Mouse (Mus musculus): ENCODE measurements around the gene Rai14. TPM values are rescaled to one million over a fixed set of nuclear protein-coding genes. Genes with fewer than 3 reads are reported as not detected.
A peak's percentile ranks its signal among the peaks of the same experiment; 100 is the strongest.

Rai14 gene
- polyA plus RNA-seq, 1 experiment from 2014 or later = 10.9 TPM

GRCm38 (mm10) chr15:10640721-10641120, 73.7 kb downstream of the Rai14 start:
- no peak overlapping the region for H3K9ac ChIP-seq
- H3K4me3 ChIP-seq = no peak overlapping the region
- H3K4me1 ChIP-seq (replicated peaks) = no peaks in the 10 kb centered on the region; the same call in none of the 2 replicates
- no peaks in the 10 kb centered on the region for H3K9me3 ChIP-seq
- no peak for ATAC-seq (ENCODE audit: low FRiP score, low read depth)
- H3K27ac ChIP-seq (replicated peaks) = no peak overlapping the region
- H3K4me2 ChIP-seq = no peak overlapping the region
- no peaks in the 10 kb centered on the region for H3K36me3 ChIP-seq
- 86% methylated on average over 3 of the region's 3 CpGs for WGBS
- no peaks in the 10 kb centered on the region for H3K27me3 ChIP-seq

GRCm38 (mm10) chr15:10637251-10637793, 77.1 kb downstream of the Rai14 start:
- Histone ChIP-seq H3K4me2 (no peak overlapping the region), H3K27ac (replicated peaks) (no peak overlapping the region), H3K36me3 (no peaks in the 10 kb centered on the region), H3K27me3 (no peaks in the 10 kb centered on the region), H3K9ac (no peak overlapping the region), H3K4me1 (replicated peaks) (peaks cover 10% of the 10 kb centered on the region), H3K4me3 (no peak overlapping the region), H3K9me3 (no peaks in the 10 kb centered on the region)
- 78% methylated on average over 6 of the region's 6 CpGs for WGBS
- ATAC-seq (ENCODE audit: low FRiP score, low read depth) = no peak

GRCm38 (mm10) chr15:10636844-10637243, 77.6 kb downstream of the Rai14 start:
- no peak overlapping the region for H3K27ac ChIP-seq (replicated peaks)
- H3K27me3 ChIP-seq = no peaks in the 10 kb centered on the region
- no peak overlapping the region for H3K4me2 ChIP-seq
- no peak overlapping the region for H3K9ac ChIP-seq
- no peak overlapping the region for H3K4me3 ChIP-seq
- ATAC-seq (ENCODE audit: low FRiP score, low read depth) = no peak
- peaks cover 10% of the 10 kb centered on the region for H3K4me1 ChIP-seq (replicated peaks)
- H3K9me3 ChIP-seq = no peaks in the 10 kb centered on the region
- no peaks in the 10 kb centered on the region for H3K36me3 ChIP-seq
- WGBS = 91% methylated on average over 3 of the region's 3 CpGs

GRCm38 (mm10) chr15:10635121-10635520, 79.3 kb downstream of the Rai14 start:
- Histone ChIP-seq H3K9ac (no peak overlapping the region), H3K27ac (replicated peaks) (no peak overlapping the region), H3K4me2 (no peak overlapping the region), H3K4me3 (no peak overlapping the region), H3K9me3 (no peaks in the 10 kb centered on the region), H3K4me1 (replicated peaks) (peaks cover 10% of the 10 kb centered on the region), H3K36me3 (no peaks in the 10 kb centered on the region), H3K27me3 (no peaks in the 10 kb centered on the region)
- peak; percentile 45; the same call in 1 of the 2 replicates for ATAC-seq (ENCODE audit: low FRiP score, low read depth)
- 30% methylated on average over 10 of the region's 10 CpGs for WGBS

- WGBS = 73% methylated on average over 6 of the region's 6 CpGs
- peaks cover 10% of the 10 kb centered on the region for H3K4me1 ChIP-seq (replicated peaks)
- H3K36me3 ChIP-seq = no peaks in the 10 kb centered on the region
- H3K4me3 ChIP-seq = no peak overlapping the region
- no peak overlapping the region for H3K9ac ChIP-seq
- H3K27me3 ChIP-seq = no peaks in the 10 kb centered on the region
- no peak for ATAC-seq (ENCODE audit: low FRiP score, low read depth)
- H3K27ac ChIP-seq (replicated peaks) = no peak overlapping the region
- no peak overlapping the region for H3K4me2 ChIP-seq
- no peaks in the 10 kb centered on the region for H3K9me3 ChIP-seq
Observed at GRCm38 (mm10) chr15:10634176-10634575, 80.2 kb downstream of the Rai14 start.

GRCm38 (mm10) chr15:10633381-10633780, 81.0 kb downstream of the Rai14 start:
- WGBS = 91% methylated on average over 4 of the region's 4 CpGs
- Histone ChIP-seq H3K9me3 (no peaks in the 10 kb centered on the region), H3K4me3 (no peak overlapping the region), H3K36me3 (no peaks in the 10 kb centered on the region), H3K9ac (no peak overlapping the region), H3K27me3 (no peaks in the 10 kb centered on the region), H3K4me2 (no peak overlapping the region), H3K4me1 (replicated peaks) (peaks cover 10% of the 10 kb centered on the region), H3K27ac (replicated peaks) (no peak overlapping the region)
- no peak for ATAC-seq (ENCODE audit: low FRiP score, low read depth)

GRCm38 (mm10) chr15:10632581-10632980, 81.8 kb downstream of the Rai14 start:
- H3K27ac ChIP-seq (replicated peaks) = no peak overlapping the region
- no peaks in the 10 kb centered on the region for H3K27me3 ChIP-seq
- no peak for ATAC-seq (ENCODE audit: low FRiP score, low read depth)
- H3K9ac ChIP-seq = no peak overlapping the region
- no peaks in the 10 kb centered on the region for H3K36me3 ChIP-seq
- WGBS = 90% methylated on average over 9 of the region's 9 CpGs
- no peak overlapping the region for H3K4me2 ChIP-seq
- H3K9me3 ChIP-seq = no peaks in the 10 kb centered on the region
- H3K4me1 ChIP-seq (replicated peaks) = peaks cover 10% of the 10 kb centered on the region
- no peak overlapping the region for H3K4me3 ChIP-seq

GRCm38 (mm10) chr15:10632060-10632459, 82.4 kb downstream of the Rai14 start:
- Histone ChIP-seq H3K9me3 (no peaks in the 10 kb centered on the region), H3K27me3 (no peaks in the 10 kb centered on the region), H3K4me2 (no peak overlapping the region), H3K4me3 (no peak overlapping the region), H3K4me1 (replicated peaks) (peaks cover 10% of the 10 kb centered on the region), H3K27ac (replicated peaks) (no peak overlapping the region), H3K9ac (no peak overlapping the region), H3K36me3 (no peaks in the 10 kb centered on the region)
- no peak for ATAC-seq (ENCODE audit: low FRiP score, low read depth)
- WGBS = 98% methylated on average over 8 of the region's 8 CpGs

- no peak overlapping the region for H3K27ac ChIP-seq (replicated peaks)
- H3K9me3 ChIP-seq = no peaks in the 10 kb centered on the region
- H3K36me3 ChIP-seq = no peaks in the 10 kb centered on the region
- no peaks in the 10 kb centered on the region for H3K27me3 ChIP-seq
- no peak overlapping the region for H3K4me2 ChIP-seq
- H3K4me3 ChIP-seq = no peak overlapping the region
- no peak for ATAC-seq (ENCODE audit: low FRiP score, low read depth)
- H3K4me1 ChIP-seq (replicated peaks) = peaks cover 10% of the 10 kb centered on the region
- 95% methylated on average over 5 of the region's 5 CpGs for WGBS
- H3K9ac ChIP-seq = no peak overlapping the region
Observed at GRCm38 (mm10) chr15:10631541-10631940, 82.9 kb downstream of the Rai14 start.

- no peak overlapping the region for H3K27ac ChIP-seq (replicated peaks)
- no peak overlapping the region for H3K4me2 ChIP-seq
- H3K4me1 ChIP-seq (replicated peaks) = no peaks in the 10 kb centered on the region
- H3K27me3 ChIP-seq = no peaks in the 10 kb centered on the region
- H3K9ac ChIP-seq = no peak overlapping the region
- H3K36me3 ChIP-seq = no peaks in the 10 kb centered on the region
- no peak overlapping the region for H3K4me3 ChIP-seq
- ATAC-seq (ENCODE audit: low FRiP score, low read depth) = no peak
- H3K9me3 ChIP-seq = no peaks in the 10 kb centered on the region
- 86% methylated on average over 6 of the region's 6 CpGs for WGBS
Observed at GRCm38 (mm10) chr15:10628980-10629346, 85.5 kb downstream of the Rai14 start.

GRCm38 (mm10) chr15:10628131-10628979, 86.1 kb downstream of the Rai14 start:
- Histone ChIP-seq H3K4me1 (replicated peaks) (no peaks in the 10 kb centered on the region), H3K9me3 (no peaks in the 10 kb centered on the region), H3K4me2 (no peak overlapping the region), H3K4me3 (no peak overlapping the region), H3K27me3 (no peaks in the 10 kb centered on the region), H3K9ac (no peak overlapping the region), H3K36me3 (no peaks in the 10 kb centered on the region), H3K27ac (replicated peaks) (no peak overlapping the region)
- WGBS = 85% methylated on average over 16 of the region's 16 CpGs
- no peak for ATAC-seq (ENCODE audit: low FRiP score, low read depth)

GRCm38 (mm10) chr15:10623571-10624227, 90.7 kb downstream of the Rai14 start:
- WGBS = 28% methylated on average over 10 of the region's 10 CpGs
- Histone ChIP-seq H3K4me1 (replicated peaks) (no peaks in the 10 kb centered on the region), H3K4me2 (no peak overlapping the region), H3K36me3 (no peaks in the 10 kb centered on the region), H3K27me3 (no peaks in the 10 kb centered on the region), H3K9me3 (no peaks in the 10 kb centered on the region), H3K4me3 (no peak overlapping the region), H3K9ac (no peak overlapping the region), H3K27ac (replicated peaks) (no peak overlapping the region)
- ATAC-seq (ENCODE audit: low FRiP score, low read depth) = 0 out of 2 replicates have a peak, but pooled peaks have one; percentile 27
